Mouse (Mus musculus) myocyte (in vitro differentiated cells): Measurements from ENCODE around the gene 1700092M07Rik.

Experiments used
- CEBPB ChIP-seq: IDR thresholded peaks from 2 replicates; pipeline ENCODE4 v1.6.1; 2011; ENCODE audit warnings: mild to moderate bottlenecking, moderate library complexity; ENCODE audit not compliant: poor library complexity, insufficient read depth, severe bottlenecking
- E2F4 ChIP-seq: IDR thresholded peaks from one replicate; pipeline ENCODE4 v1.6.1; 2011; ENCODE audit warnings: mild to moderate bottlenecking, control low read depth, moderate library complexity; ENCODE audit not compliant: insufficient read depth
- MAX ChIP-seq: IDR thresholded peaks from one replicate; pipeline ENCODE4 v1.6.1; 2011; ENCODE audit warnings: low read depth, mild to moderate bottlenecking, control low read depth
- MYOD1 ChIP-seq, 3 experiments: IDR thresholded peaks; one replicate each; pipeline ENCODE4 v1.6.1; 2011; ENCODE audit warnings: control low read depth in 2 of 3, low read depth in 2 of 3, mild to moderate bottlenecking in 2 of 3, moderate library complexity in 1 of 3; ENCODE audit not compliant: insufficient read length in 2 of 3, control insufficient read depth in 1 of 3
- POLR2A ChIP-seq: IDR thresholded peaks from one replicate; pipeline ENCODE4 v1.6.1; 2011; ENCODE audit warnings: low read depth, mild to moderate bottlenecking, control low read depth, moderate library complexity; ENCODE audit not compliant: insufficient read length
- SRF ChIP-seq: IDR thresholded peaks from one replicate; pipeline ENCODE4 v1.6.1; 2011; ENCODE audit warnings: low read depth; ENCODE audit not compliant: control insufficient read depth, insufficient read length
- TCF12 ChIP-seq: IDR thresholded peaks from one replicate; pipeline ENCODE4 v1.6.1; 2011; ENCODE audit warnings: mild to moderate bottlenecking, control low read depth; ENCODE audit not compliant: poor library complexity, insufficient read depth, severe bottlenecking
- TCF3 ChIP-seq: IDR thresholded peaks from one replicate; pipeline ENCODE4 v1.6.1; 2011; ENCODE audit warnings: low read depth, control low read depth; ENCODE audit not compliant: insufficient read length
- USF1 ChIP-seq: IDR thresholded peaks from one replicate; pipeline ENCODE4 v1.6.1; 2011; ENCODE audit warnings: low read depth, mild to moderate bottlenecking, control low read depth, moderate library complexity

- no peak for TF ChIP-seq TCF3
- no peak for TF ChIP-seq SRF
- no peak for TF ChIP-seq POLR2A
- TF ChIP-seq USF1: no peak
- TF ChIP-seq MAX: no peak
- no peak for TF ChIP-seq MYOD1 (IDR thresholded peaks at IDR 0.05; ENCODE audit: control insufficient read depth in 1 of 3, insufficient read length in 2 of 3, low read depth in 2 of 3)
- TF ChIP-seq CEBPB: no peak
- no peak for TF ChIP-seq E2F4
- no peak for TF ChIP-seq TCF12
Observed at GRCm38 (mm10) chr19:8755652-8756051, 15.1 kb downstream of the 1700092M07Rik start.
